Mouse (Mus musculus) brain, embryonic 14.5 days (tissue): Measurements from ENCODE around the gene 4930524B15Rik. TPM values are rescaled to one million over a fixed set of nuclear protein-coding genes. Genes with fewer than 3 reads are reported as not detected.
"Not testable (repeated sequence)": the region's sequence is repeated elsewhere in the genome, so short reads cannot be mapped to it uniquely, and the experiment has no call there.

Source experiments
- DNase-seq: peaks from one replicate; pipeline ENCODE4 v3.0.0-alpha.2; 2011; ENCODE audit warnings: low read depth
- CTCF ChIP-seq: fragments of 200-500 bp; IDR thresholded peaks from 2 replicates; pipeline ENCODE4 v1.5.1; 2012; ENCODE audit warnings: inconsistent platforms, mild to moderate bottlenecking, moderate library complexity, borderline replicate concordance; ENCODE audit not compliant: insufficient read depth, insufficient read length; ENCODE audit errors: extremely low read depth
- POLR2A ChIP-seq: fragments of 200-500 bp; IDR thresholded peaks from 2 replicates; pipeline ENCODE4 v1.6.1; 2012; ENCODE audit warnings: mild to moderate bottlenecking, inconsistent platforms, borderline replicate concordance; ENCODE audit not compliant: poor library complexity, insufficient read depth, insufficient read length, severe bottlenecking; ENCODE audit errors: extremely low read depth
- polyA plus RNA-seq: library from polyadenylated mRNA; depleted of rRNA; stranded (reverse); fragments of >200 nt; gene quantifications from 2 replicates; pipeline ENCODE4 v1.2.3, GENCODE M21; 2012

4930524B15Rik gene
- polyA plus RNA-seq, 1 experiment = 0.33 TPM

GRCm38 (mm10) chr11:31949331-31949785 lies 16.0 kb upstream of the 4930524B15Rik start:
- DNase-seq = peak; percentile 92
- peak; percentile 74 for TF ChIP-seq CTCF
- TF ChIP-seq POLR2A = no peak

DNA sequence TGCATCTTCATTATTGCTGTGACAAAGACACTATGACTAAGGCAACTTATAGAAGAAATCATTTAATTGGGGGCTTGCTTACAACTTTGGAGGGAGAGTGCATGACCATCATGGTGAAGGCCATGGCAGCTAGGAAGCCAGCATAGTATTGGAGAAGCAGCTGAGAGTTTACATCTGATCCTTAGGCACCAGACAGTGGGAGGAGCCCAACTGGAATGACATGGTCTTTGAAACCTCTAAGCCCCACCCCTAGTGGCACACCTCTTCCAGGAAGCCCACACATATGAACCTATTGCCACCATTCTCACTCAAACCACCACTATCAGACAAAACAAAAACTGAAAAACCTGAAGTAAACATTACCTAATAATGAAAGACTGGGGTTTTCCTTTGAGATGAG lies 5.3 kb upstream of the 4930524B15Rik start:
- no peak for TF ChIP-seq POLR2A
- no peak for TF ChIP-seq CTCF
- no peak for DNase-seq

GRCm38 (mm10) chr11:31963993-31964392 lies 1.4 kb upstream of the 4930524B15Rik start:
- TF ChIP-seq POLR2A (no peak), CTCF (no peak)
- DNase-seq = no peak

DNA sequence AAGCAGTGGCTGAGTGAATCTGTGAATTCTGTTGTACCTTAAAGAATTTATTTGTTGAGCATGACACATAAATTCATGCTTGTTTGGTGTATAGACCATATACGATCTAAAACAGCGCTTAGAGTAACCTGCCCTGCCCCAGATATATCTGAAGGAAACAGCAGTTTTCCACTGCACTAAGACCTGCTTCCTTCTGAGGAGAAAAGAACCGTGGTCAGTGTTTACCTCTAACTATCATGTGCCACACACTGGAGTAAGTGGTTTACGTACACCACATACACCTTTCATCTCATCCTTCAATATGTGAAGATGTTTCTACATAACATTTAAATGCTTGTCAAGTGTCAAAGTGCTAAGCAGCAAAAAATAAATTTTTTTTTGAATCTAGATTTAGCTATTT lies 8.7 kb downstream of the 4930524B15Rik start:
- DNase-seq = no peak
- TF ChIP-seq POLR2A = no peak
- TF ChIP-seq CTCF = no peak

DNA sequence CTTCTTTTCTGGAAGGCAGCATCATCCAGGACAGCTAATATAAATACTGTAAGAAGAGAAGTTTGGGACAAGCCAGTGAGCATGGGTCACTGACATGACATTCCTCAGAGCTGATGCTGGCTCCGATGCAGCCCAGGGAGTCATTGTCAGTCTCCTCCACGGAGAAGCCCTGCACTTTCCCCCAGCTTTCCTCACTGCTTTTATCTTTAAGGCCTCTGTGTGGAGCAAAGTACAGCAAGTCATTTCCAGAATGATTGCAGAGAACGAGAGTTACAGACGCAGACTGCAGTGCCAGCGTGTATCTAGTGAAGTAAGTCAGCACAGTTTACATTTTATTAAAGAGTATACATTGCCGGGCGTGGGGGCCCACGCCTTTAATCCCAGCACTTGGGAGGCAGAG lies 9.4 kb downstream of the 4930524B15Rik start:
- no peak for DNase-seq
- TF ChIP-seq CTCF (no peak), POLR2A (no peak)

DNA sequence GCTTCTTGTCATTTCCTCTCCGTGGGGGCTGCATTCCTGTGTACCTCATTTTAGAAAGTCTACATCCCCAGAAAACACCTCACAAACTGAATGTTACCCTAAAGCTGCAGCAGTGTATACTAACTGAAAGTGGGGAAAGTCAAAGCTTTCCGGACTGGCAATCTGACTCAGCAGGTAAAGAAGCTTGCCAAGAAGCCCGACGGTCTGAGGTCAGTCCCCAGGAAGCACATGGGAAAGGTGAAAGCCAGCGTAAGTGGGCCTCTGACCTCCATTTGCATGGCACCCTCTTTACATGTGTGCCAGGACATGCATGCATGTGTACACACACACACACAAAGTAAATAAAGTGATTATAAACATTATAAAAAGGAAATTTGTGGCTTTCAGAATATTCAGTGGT lies 10.3 kb downstream of the 4930524B15Rik start:
- no peak for DNase-seq
- no peak for TF ChIP-seq POLR2A
- no peak for TF ChIP-seq CTCF

DNA sequence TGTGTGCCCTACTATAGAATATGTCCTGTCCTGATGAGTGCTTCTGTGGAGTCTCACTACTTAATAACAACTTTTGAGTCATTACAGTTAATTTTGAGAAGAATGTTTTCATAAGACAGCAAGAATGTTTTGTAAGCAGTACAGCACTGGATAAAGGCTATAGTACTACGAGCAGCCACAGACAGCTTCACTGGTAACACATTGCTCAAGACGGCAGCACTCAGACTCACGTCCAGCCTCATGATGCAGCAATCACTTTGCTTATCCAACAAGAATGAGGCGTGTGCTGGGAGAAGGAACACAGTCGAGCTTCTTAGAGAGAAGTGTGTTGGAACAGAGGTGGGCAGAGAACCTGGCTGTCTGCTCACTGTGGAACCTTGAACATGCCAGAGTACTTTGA lies 10.7 kb downstream of the 4930524B15Rik start:
- TF ChIP-seq POLR2A (no peak), CTCF (no peak)

DNA sequence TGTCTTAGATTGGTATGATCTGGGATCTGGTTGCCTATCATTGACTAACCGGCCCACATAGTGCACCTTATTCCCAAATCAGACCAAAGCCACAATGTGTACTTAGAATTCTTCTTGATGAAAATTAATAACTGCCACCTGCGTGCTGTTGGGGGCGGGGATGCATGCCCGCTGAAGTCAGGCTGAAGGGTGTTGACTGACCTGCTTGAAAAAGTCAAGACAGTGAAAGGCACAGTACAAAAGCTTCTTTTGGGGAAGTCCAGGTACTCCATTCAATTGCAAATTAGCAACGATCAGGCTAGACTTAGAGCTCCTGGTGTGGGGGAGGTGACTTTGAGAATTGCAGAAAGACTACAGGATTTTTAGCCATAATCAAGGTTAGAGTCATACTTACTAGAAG lies 14.7 kb downstream of the 4930524B15Rik start:
- not testable (repeated sequence) for DNase-seq

More for the DNA sequence above, 10.7 kb downstream of the 4930524B15Rik start:
- DNase-seq = no peak

DNA sequence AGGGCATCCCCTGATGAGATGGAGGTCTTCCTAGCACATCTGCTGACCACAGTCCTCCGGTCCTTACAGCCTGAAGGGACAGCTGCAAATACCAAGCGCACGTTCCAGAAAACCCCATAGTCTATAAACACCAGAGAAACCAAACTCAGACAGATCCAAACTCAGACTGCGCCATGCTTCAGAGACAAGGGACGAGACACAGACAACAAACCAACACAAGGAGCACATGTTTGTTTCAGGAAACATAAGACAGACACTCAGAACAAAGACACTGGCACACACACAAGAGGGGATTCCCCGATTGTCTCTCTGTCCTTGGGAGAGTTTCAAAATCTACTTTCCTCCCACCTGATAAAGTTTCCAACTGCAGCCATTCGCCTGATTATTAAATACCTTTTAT lies 16.4 kb downstream of the 4930524B15Rik start:
- DNase-seq = no peak
- TF ChIP-seq CTCF = no peak
- no peak for TF ChIP-seq POLR2A

DNA sequence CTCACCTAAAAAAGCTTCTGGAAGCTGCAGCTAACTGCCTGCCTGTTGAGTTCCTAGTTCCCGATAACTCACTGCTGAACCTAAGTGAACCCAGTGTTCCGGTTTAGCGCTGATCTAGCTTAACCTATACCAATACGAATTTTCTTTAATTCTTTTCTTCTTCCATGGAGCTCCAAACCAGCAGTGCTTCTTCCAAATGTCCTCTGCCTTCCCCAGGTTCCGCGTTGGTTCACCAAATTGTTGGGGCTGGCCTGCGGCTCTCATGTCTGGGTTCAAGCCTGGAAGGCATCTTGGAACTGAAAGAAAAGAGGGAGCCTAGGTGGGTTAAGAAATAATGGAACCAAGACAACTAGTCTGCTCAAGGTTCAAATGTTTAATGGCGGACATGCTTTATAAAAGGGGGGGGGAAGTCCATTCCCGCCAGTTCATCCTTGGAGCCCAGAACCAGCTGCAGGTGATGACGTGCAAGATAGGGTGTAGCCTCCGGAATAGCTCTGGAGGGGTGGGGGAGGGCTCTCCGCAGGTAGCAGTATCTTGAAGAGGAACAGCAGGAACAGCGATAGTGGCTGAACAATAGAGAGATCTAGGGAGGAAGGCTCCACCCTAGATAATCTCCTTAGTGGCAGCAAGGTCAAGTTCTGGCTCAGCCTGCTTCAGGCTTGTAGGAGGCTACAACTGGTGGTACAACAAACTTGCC lies 17.0 kb downstream of the 4930524B15Rik start:
- DNase-seq = not testable (repeated sequence)

- no peak for DNase-seq
- TF ChIP-seq POLR2A (no peak), CTCF (no peak)
Measured at GRCm38 (mm10) chr11:31983249-31983648, 17.9 kb downstream of the 4930524B15Rik start.

- no peak for DNase-seq
- no peak for TF ChIP-seq POLR2A
- TF ChIP-seq CTCF = no peak
Measured at GRCm38 (mm10) chr11:31984786-31985185, 19.4 kb downstream of the 4930524B15Rik start.

- DNase-seq = no peak
- TF ChIP-seq POLR2A (no peak), CTCF (no peak)
Measured at GRCm38 (mm10) chr11:31992535-31992934, 27.1 kb downstream of the 4930524B15Rik start.
